Mouse (Mus musculus) kidney, postnatal 25 days (tissue): ENCODE measurements around the gene Foxn1.

Experiments used
- DNase-seq, 2 experiments: peaks; one replicate each; pipeline ENCODE4 v3.0.0; 2021; ENCODE audit warnings: mixed read lengths in 2 of 2

The Foxn1 gene

GRCm38 (mm10) chr11:78386508-78387043 is at the start of gene Foxn1:
Gene Foxn1, minus strand, starts transcription at chr11:78386558.
- DNase-seq, result no peak

GRCm38 (mm10) chr11:78435776-78436349 is 49.5 kb upstream of the Foxn1 start:
- peak; percentile 62 to 65 for DNase-seq

- DNase-seq, result no peak
Measured at GRCm38 (mm10) chr11:78434052-78434451, 47.7 kb upstream of the Foxn1 start.

GRCm38 (mm10) chr11:78431176-78431575 is 44.8 kb upstream of the Foxn1 start:
- peak; percentile 72 to 83 for DNase-seq

GRCm38 (mm10) chr11:78430195-78430878 is 44.0 kb upstream of the Foxn1 start:
- DNase-seq, result no peak

- DNase-seq, result no peak
Measured at GRCm38 (mm10) chr11:78428309-78428708, 42.0 kb upstream of the Foxn1 start.

- peak; percentile 63 to 79 for DNase-seq
Measured at GRCm38 (mm10) chr11:78427655-78428054, 41.3 kb upstream of the Foxn1 start.

GRCm38 (mm10) chr11:78425572-78425971 is 39.2 kb upstream of the Foxn1 start:
- DNase-seq, result no peak

GRCm38 (mm10) chr11:78424352-78424751 is 38.0 kb upstream of the Foxn1 start:
- DNase-seq, result peak; percentile 54 to 71

- DNase-seq, result peak; percentile 75 to 88
Measured at GRCm38 (mm10) chr11:78422055-78422819, 35.9 kb upstream of the Foxn1 start, which contains the start of gene Slc13a2. Gene Slc13a2, minus strand, starts transcription at chr11:78422217.

- DNase-seq, result peak in 1 of 2 experiments; percentile 33
Measured at GRCm38 (mm10) chr11:78421201-78422009, 35.0 kb upstream of the Foxn1 start.

- DNase-seq, result peak in 1 of 2 experiments; percentile 58
Measured at GRCm38 (mm10) chr11:78420263-78420889, 34.0 kb upstream of the Foxn1 start.

GRCm38 (mm10) chr11:78416854-78417253 is 30.5 kb upstream of the Foxn1 start:
- peak; percentile 89 to 95 for DNase-seq

GRCm38 (mm10) chr11:78412861-78413260 is 26.5 kb upstream of the Foxn1 start:
- DNase-seq, result no peak

GRCm38 (mm10) chr11:78412324-78412850 is 26.0 kb upstream of the Foxn1 start:
- peak; percentile 47 to 68 for DNase-seq

GRCm38 (mm10) chr11:78411606-78412323 is 25.4 kb upstream of the Foxn1 start:
- DNase-seq, result peak in 1 of 2 experiments; percentile 73

GRCm38 (mm10) chr11:78408256-78409240 is 22.2 kb upstream of the Foxn1 start:
- peak; percentile 57 to 89 for DNase-seq

- DNase-seq, result no peak
Measured at GRCm38 (mm10) chr11:78402062-78402461, 15.7 kb upstream of the Foxn1 start.

- DNase-seq, result peak; percentile 56 to 76
Measured at GRCm38 (mm10) chr11:78401469-78401868, 15.1 kb upstream of the Foxn1 start.

GRCm38 (mm10) chr11:78400936-78401335 is 14.6 kb upstream of the Foxn1 start:
- no peak for DNase-seq
